Mouse (Mus musculus): ENCODE results near the gene Slfn5. TPM values are rescaled to one million over a fixed set of nuclear protein-coding genes. Genes with fewer than 3 reads are reported as not detected.
"Not testable (repeated sequence)": the region's sequence is repeated elsewhere in the genome, so short reads cannot be mapped to it uniquely, and the experiment has no call there.

Gene Slfn5
- polyA plus RNA-seq, 1 experiment from 2014 or later: 0.48 TPM

GRCm38 (mm10) chr11:82989357-82989756 is 38.2 kb downstream of the Slfn5 start:
- WGBS: 33% methylated on average over 12 of the region's 12 CpGs
- DNase-seq (ENCODE audit: low spot score): peak; percentile 15

GRCm38 (mm10) chr11:82990612-82991385 is 39.6 kb downstream of the Slfn5 start:
- peaks cover 25% of the 10 kb centered on the region for H3K27me3 ChIP-seq (ENCODE audit: insufficient read depth, poor library complexity, severe bottlenecking)
- H3K9me3 ChIP-seq: not testable (repeated sequence)
- H3K27ac ChIP-seq: peak overlapping the region; percentile 62
- H3K4me3 ChIP-seq: peak overlapping the region; percentile 50
- 17% methylated on average over 19 of the region's 19 CpGs for WGBS
- peaks cover 23% of the 10 kb centered on the region for H3K4me1 ChIP-seq (replicated peaks)
- H3K36me3 ChIP-seq: 0 out of 2 replicates have a peak, but pooled peaks cover 13% of the 10 kb centered on the region
- DNase-seq (ENCODE audit: low spot score): peak; percentile 65

More at GRCm38 (mm10) chr11:82989357-82989756, 38.2 kb downstream of the Slfn5 start:
- H3K9me3 ChIP-seq: no peaks in the 10 kb centered on the region
- H3K4me3 ChIP-seq: peak overlapping the region; percentile 50; the same call in 1 of the 2 replicates
- no peak overlapping the region for H3K27ac ChIP-seq
- H3K27me3 ChIP-seq (ENCODE audit: insufficient read depth, poor library complexity, severe bottlenecking): peaks cover 25% of the 10 kb centered on the region
- H3K36me3 ChIP-seq: peaks cover 26% of the 10 kb centered on the region
- H3K4me1 ChIP-seq (replicated peaks): peaks cover 23% of the 10 kb centered on the region

- peak within 1 kb of the TSS; percentile 62 for H3K27ac ChIP-seq
- 0 out of 2 replicates have a peak, but pooled peaks cover 13% of the 10 kb centered on the region for H3K36me3 ChIP-seq
- 8% methylated on average over 14 of the region's 14 CpGs for WGBS
These were observed 40.5 kb downstream of the Slfn5 start, which contains the start of gene Slfn9 for GRCm38 (mm10) chr11:82991469-82992166. Gene Slfn9, minus strand, starts transcription at chr11:82991830.

GRCm38 (mm10) chr11:83013356-83013755 is 62.2 kb downstream of the Slfn5 start:
- Histone ChIP-seq H3K9me3 (no peaks in the 10 kb centered on the region), H3K36me3 (no peaks in the 10 kb centered on the region), H3K27me3 (ENCODE audit: insufficient read depth, poor library complexity, severe bottlenecking) (no peaks in the 10 kb centered on the region), H3K4me1 (replicated peaks) (peaks cover 9% of the 10 kb centered on the region; the same call in 1 of the 2 replicates), H3K27ac (no peak overlapping the region), H3K4me3 (no peak overlapping the region)
- DNase-seq (ENCODE audit: low spot score): no peak
- 79% methylated on average over 1 of the region's 1 CpGs for WGBS

More at GRCm38 (mm10) chr11:82991469-82992166, 40.5 kb downstream of the Slfn5 start, which contains the start of gene Slfn9:
- H3K9me3 ChIP-seq: no peaks in the 10 kb centered on the region
- H3K4me3 ChIP-seq: peak within 1 kb of the TSS; percentile 50
- H3K4me1 ChIP-seq (replicated peaks): peaks cover 23% of the 10 kb centered on the region
- peak; percentile 48 for DNase-seq (ENCODE audit: low spot score)
- peaks cover 25% of the 10 kb centered on the region for H3K27me3 ChIP-seq (ENCODE audit: insufficient read depth, poor library complexity, severe bottlenecking)

Other genes with a start within 250 kb of the Slfn5 start
- gene Cct6b, start 187.0 kb upstream of the Slfn5 start, polyA plus RNA-seq (2016; fragmentation: Nextera tagmentation; extraction: Ambion mirVana): 0.37 and 0.41 TPM in 2 replicates
- 31.6 and 35.8 TPM in 2 replicates for gene Zfp830, start 187.0 kb upstream of the Slfn5 start, polyA plus RNA-seq (2016; fragmentation: Nextera tagmentation; extraction: Ambion mirVana)
- 43.2 and 44.1 TPM in 2 replicates for gene Lig3, start 170.2 kb upstream of the Slfn5 start, polyA plus RNA-seq (2016; fragmentation: Nextera tagmentation; extraction: Ambion mirVana)
- gene Rffl, start 80.1 kb upstream of the Slfn5 start, polyA plus RNA-seq (2016; fragmentation: Nextera tagmentation; extraction: Ambion mirVana): 7.4 and 11.0 TPM in 2 replicates
- gene Rad51d, start 60.7 kb upstream of the Slfn5 start, polyA plus RNA-seq (2016; fragmentation: Nextera tagmentation; extraction: Ambion mirVana): 15.1 and 17.3 TPM in 2 replicates
- 0.19 and 0.31 TPM in 2 replicates for gene Fndc8, start 59.2 kb upstream of the Slfn5 start, polyA plus RNA-seq (2016; fragmentation: Nextera tagmentation; extraction: Ambion mirVana)
- 37.0 and 41.3 TPM in 2 replicates for gene Nle1, start 42.9 kb upstream of the Slfn5 start, polyA plus RNA-seq (2016; fragmentation: Nextera tagmentation; extraction: Ambion mirVana)
- 0.22 and 0.60 TPM in 2 replicates for gene Unc45b, start 40.8 kb upstream of the Slfn5 start, polyA plus RNA-seq (2016; fragmentation: Nextera tagmentation; extraction: Ambion mirVana)
- 5.9 and 8.5 TPM in 2 replicates for gene Slfn9, start 40.5 kb downstream of the Slfn5 start, polyA plus RNA-seq (2016; fragmentation: Nextera tagmentation; extraction: Ambion mirVana)
- gene Slfn8, start 69.5 kb downstream of the Slfn5 start, polyA plus RNA-seq (2016; fragmentation: Nextera tagmentation; extraction: Ambion mirVana): 0.19 and 0.24 TPM in 2 replicates
- gene Slfn2, start 113.8 kb downstream of the Slfn5 start, polyA plus RNA-seq (2016; fragmentation: Nextera tagmentation; extraction: Ambion mirVana): 0.85 and 1.9 TPM in 2 replicates
- not detected in 2 replicates for gene Slfn1, start 165.5 kb downstream of the Slfn5 start, polyA plus RNA-seq (2016; fragmentation: Nextera tagmentation; extraction: Ambion mirVana)
- gene Slfn4, start 223.8 kb downstream of the Slfn5 start, polyA plus RNA-seq (2016; fragmentation: Nextera tagmentation; extraction: Ambion mirVana): not detected in 2 replicates
- 0.16 and 0.66 TPM in 2 replicates for gene Slfn3, start 240.0 kb downstream of the Slfn5 start, polyA plus RNA-seq (2016; fragmentation: Nextera tagmentation; extraction: Ambion mirVana)

Data from hindbrain, embryonic 10.5 days (tissue).